Mouse (Mus musculus) spleen, adult 2 months (tissue): Measurements from ENCODE around the gene 4931414P19Rik. TPM values are rescaled to one million over a fixed set of nuclear protein-coding genes. Genes with fewer than 3 reads are reported as not detected.
A peak's percentile ranks its signal among the peaks of the same experiment; 100 is the strongest.

ENCODE experiments used
- DNase-seq, 2 experiments: peaks; one replicate each; pipeline versions ENCODE4 v3.0.0 to v3.0.0-alpha.2; 2012 to 2021; ENCODE audit warnings: low spot score in 2 of 2, low read depth in 1 of 2
- H3K27ac ChIP-seq: fragments of 200-500 bp; 2 replicates; pipeline ENCODE4 v1.5.1; 2012; ENCODE audit warnings: low read length, inconsistent platforms; ENCODE audit not compliant: insufficient read depth
- H3K27me3 ChIP-seq: fragments of 200-500 bp; 2 replicates; pipeline ENCODE4 v1.6.1; 2012; ENCODE audit warnings: mild to moderate bottlenecking, moderate library complexity, low read length, inconsistent platforms; ENCODE audit not compliant: control insufficient read depth, insufficient read depth
- H3K36me3 ChIP-seq: fragments of 200-500 bp; 2 replicates; pipeline ENCODE4 v1.6.1; 2012; ENCODE audit warnings: mild to moderate bottlenecking, low read length, inconsistent platforms; ENCODE audit not compliant: control insufficient read depth, insufficient read depth
- H3K4me1 ChIP-seq: fragments of 200-500 bp; 2 replicates; pipeline ENCODE4 v1.6.1; 2011; ENCODE audit warnings: inconsistent platforms; ENCODE audit not compliant: control insufficient read depth, insufficient read depth, insufficient read length
- H3K4me3 ChIP-seq: fragments of 200-500 bp; 2 replicates; pipeline ENCODE4 v1.5.1; 2011; ENCODE audit warnings: mild to moderate bottlenecking, inconsistent platforms; ENCODE audit not compliant: insufficient read depth, insufficient read length; ENCODE audit errors: extremely low read depth
- CTCF ChIP-seq: fragments of 200-500 bp; IDR thresholded peaks from 2 replicates; pipeline ENCODE4 v1.5.1; 2011; ENCODE audit warnings: mild to moderate bottlenecking, inconsistent platforms; ENCODE audit not compliant: insufficient read depth, insufficient read length, insufficient replicate concordance; ENCODE audit errors: extremely low read depth
- POLR2A ChIP-seq: fragments of 200-500 bp; IDR thresholded peaks from 2 replicates; pipeline ENCODE4 v1.6.1; 2011; ENCODE audit warnings: low read depth, low read length, inconsistent platforms
- WGBS: fragments of 180-500 bp; shearing (Covaris S2); methylation state at CpG from one replicate; pipeline ENCODE4 v1.1.7; 2018; 5-methylcytosine and 5-hydroxymethylcytosine counted together
- polyA plus RNA-seq: library from polyadenylated mRNA; depleted of rRNA; stranded (reverse); fragments of >200 nt; gene quantifications from 2 replicates; pipeline ENCODE4 v1.2.3, GENCODE M21; 2012

The 4931414P19Rik gene
- polyA plus RNA-seq, 1 experiment = 4.2 TPM

GRCm38 (mm10) chr14:54630583-54631239 is 24.9 kb upstream of the 4931414P19Rik start:
- H3K4me3 ChIP-seq = no peak overlapping the region

DNA sequence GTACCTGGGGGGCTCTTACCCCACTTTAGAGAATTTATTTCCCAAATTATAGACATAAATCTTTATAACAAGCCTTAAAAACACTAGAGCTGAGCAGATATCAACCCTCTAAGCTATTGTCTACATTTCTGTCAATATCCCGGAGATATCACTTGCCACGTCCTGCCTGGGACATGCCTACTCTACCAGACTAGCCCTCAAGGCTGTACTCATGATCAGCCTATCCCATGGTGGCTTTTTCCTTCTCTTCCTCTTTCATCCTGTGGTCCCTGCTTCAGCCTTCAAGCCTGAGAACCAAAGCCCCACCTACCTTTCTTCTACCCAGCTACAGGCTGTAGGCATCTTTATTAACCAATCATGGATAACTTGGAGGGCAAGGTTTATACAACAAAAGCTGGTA is 24.0 kb upstream of the 4931414P19Rik start:
- no peaks in the 10 kb centered on the region for H3K27me3 ChIP-seq
- DNase-seq = no peak
- peaks cover 10% of the 10 kb centered on the region for H3K36me3 ChIP-seq
- no peaks in the 10 kb centered on the region; the same call in 1 of the 2 replicates for H3K4me1 ChIP-seq
- no peak overlapping the region for H3K27ac ChIP-seq
- 85% methylated on average over 2 of the region's 2 CpGs for WGBS
- TF ChIP-seq POLR2A (no peak), CTCF (no peak)
- H3K4me3 ChIP-seq = no peak overlapping the region

More at GRCm38 (mm10) chr14:54630583-54631239, 24.9 kb upstream of the 4931414P19Rik start:
- WGBS = 71% methylated on average over 11 of the region's 11 CpGs
- no peak for DNase-seq
- TF ChIP-seq CTCF (no peak), POLR2A (no peak)
- Histone ChIP-seq H3K27me3 (no peaks in the 10 kb centered on the region), H3K36me3 (peaks cover 10% of the 10 kb centered on the region), H3K27ac (no peak overlapping the region), H3K4me1 (no peaks in the 10 kb centered on the region; the same call in 1 of the 2 replicates)

DNA sequence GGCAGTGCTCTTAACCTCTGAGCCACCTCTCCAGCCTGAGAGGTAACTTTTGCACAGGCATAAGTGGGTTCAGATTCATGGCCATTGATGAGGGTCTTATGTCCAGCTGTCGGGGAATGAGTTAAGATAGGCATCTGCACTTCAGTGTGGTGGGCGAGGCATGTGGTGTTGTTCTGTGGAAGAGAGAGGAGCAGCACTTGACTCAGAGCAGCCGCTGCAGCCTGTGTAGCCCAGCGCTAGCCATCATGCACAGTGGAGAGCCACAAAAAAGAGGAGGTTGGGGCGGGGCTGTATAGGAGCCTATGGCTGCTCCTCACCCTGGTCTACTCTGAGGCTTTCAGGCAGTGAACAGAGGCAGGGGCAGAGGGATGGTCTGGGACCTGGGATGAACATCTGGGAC is 22.3 kb upstream of the 4931414P19Rik start:
- Histone ChIP-seq H3K27me3 (no peaks in the 10 kb centered on the region), H3K27ac (no peak overlapping the region), H3K36me3 (peaks cover 10% of the 10 kb centered on the region), H3K4me1 (no peaks in the 10 kb centered on the region; the same call in 1 of the 2 replicates), H3K4me3 (no peak overlapping the region)
- no peak for DNase-seq
- 76% methylated on average over 5 of the region's 5 CpGs for WGBS
- no peak for TF ChIP-seq POLR2A
- TF ChIP-seq CTCF = no peak

DNA sequence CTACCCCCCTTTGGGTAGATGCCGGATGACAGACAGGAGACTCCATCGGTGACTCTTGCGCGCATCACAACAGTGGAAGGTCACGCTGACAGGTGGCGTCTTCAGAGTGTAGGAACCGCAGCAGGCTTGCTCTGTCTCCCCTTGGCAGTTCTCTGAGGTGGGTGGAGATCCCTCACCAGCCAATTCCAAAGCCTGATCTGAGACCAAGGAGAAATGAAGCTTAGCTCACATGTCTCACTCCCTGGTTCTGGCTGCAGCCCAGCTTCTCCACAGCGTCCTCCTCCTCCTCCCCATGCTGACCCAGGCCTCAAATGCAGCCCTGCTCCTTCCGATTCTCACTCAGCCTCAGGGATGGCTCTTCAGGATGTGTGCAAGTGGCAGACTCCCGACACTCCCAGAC is 19.2 kb upstream of the 4931414P19Rik start:
- no peak overlapping the region for H3K27ac ChIP-seq
- no peaks in the 10 kb centered on the region for H3K27me3 ChIP-seq
- H3K4me1 ChIP-seq = no peaks in the 10 kb centered on the region
- TF ChIP-seq CTCF = no peak
- TF ChIP-seq POLR2A = no peak
- no peaks in the 10 kb centered on the region for H3K36me3 ChIP-seq
- no peak for DNase-seq
- WGBS = 95% methylated on average over 10 of the region's 10 CpGs
- no peak overlapping the region for H3K4me3 ChIP-seq

DNA sequence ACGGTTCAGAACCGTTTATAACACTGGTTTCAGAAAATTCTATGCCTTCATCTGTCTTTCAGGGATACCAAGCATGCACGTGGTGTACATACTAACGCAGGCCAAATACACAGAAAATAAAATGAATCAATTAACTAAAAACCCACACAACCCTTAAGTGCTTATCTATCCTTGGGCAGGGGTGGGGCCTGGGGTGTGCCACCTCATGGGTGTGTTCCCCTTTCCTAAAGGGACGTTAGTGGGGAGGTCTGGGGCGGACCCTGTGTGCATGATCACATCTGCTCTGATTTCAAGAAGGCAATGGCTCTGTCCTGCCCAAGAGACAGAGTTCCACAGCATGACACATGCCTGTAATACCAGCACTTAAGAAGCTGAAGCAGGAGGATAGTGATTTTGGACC is 17.5 kb upstream of the 4931414P19Rik start:
- Histone ChIP-seq H3K36me3 (no peaks in the 10 kb centered on the region), H3K27me3 (no peaks in the 10 kb centered on the region), H3K27ac (no peak overlapping the region), H3K4me3 (no peak overlapping the region), H3K4me1 (no peaks in the 10 kb centered on the region)
- DNase-seq = no peak
- 76% methylated on average over 6 of the region's 6 CpGs for WGBS
- TF ChIP-seq POLR2A (no peak), CTCF (no peak)

- no peak for TF ChIP-seq POLR2A
- no peak for TF ChIP-seq CTCF
- Histone ChIP-seq H3K36me3 (no peaks in the 10 kb centered on the region), H3K27me3 (no peaks in the 10 kb centered on the region), H3K4me3 (no peak within 1 kb of the TSS), H3K4me1 (no peaks in the 10 kb centered on the region), H3K27ac (no peak within 1 kb of the TSS)
- no peak for DNase-seq
- 89% methylated on average over 1 of the region's 1 CpGs for WGBS
Measured at GRCm38 (mm10) chr14:54621133-54621532, 15.3 kb upstream of the 4931414P19Rik start, which contains the start of gene Psmb11. Gene Psmb11 (plus strand): TSS chr14:54621433.

DNA sequence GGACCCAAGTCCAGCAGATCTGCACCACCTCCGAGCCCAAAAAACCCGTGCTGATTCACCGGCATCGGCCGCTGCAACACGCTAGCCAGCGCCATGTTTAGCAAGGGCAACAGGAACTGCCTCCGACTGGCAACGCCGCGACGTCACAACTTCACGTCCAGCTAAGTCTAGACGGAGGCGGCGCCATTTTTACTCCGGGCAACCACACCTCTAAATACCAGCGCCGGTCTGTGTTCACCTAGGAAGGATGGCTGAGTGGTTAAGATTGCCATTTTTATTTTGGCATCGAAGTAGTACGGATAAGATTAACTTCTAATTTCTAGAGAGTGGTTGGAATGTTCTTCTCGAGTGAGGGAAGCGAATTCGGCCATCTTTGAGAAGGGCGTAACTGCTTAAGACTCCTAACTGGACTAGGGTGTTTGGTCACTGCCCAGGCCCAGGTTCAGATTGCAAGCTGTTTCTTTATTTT is 12.1 kb upstream of the 4931414P19Rik start, which contains the start of gene Psmb5:
TSS of gene Psmb5 (minus strand) at position 126 of the 469 bp plus-strand sequence.
- peaks cover 4% of the 10 kb centered on the region; the same call in 1 of the 2 replicates for H3K36me3 ChIP-seq
- H3K4me1 ChIP-seq = no peaks in the 10 kb centered on the region
- peak within 1 kb of the TSS; percentile 89 for H3K4me3 ChIP-seq
- H3K27me3 ChIP-seq = no peaks in the 10 kb centered on the region
- TF ChIP-seq CTCF (no peak), POLR2A (peak; percentile 27; the same call in 1 of the 2 replicates)
- H3K27ac ChIP-seq = peak within 1 kb of the TSS; percentile 37
- peak; percentile 81 for DNase-seq
- WGBS = 2% methylated on average over 25 of the region's 25 CpGs
